In the genomic region with DNA sequence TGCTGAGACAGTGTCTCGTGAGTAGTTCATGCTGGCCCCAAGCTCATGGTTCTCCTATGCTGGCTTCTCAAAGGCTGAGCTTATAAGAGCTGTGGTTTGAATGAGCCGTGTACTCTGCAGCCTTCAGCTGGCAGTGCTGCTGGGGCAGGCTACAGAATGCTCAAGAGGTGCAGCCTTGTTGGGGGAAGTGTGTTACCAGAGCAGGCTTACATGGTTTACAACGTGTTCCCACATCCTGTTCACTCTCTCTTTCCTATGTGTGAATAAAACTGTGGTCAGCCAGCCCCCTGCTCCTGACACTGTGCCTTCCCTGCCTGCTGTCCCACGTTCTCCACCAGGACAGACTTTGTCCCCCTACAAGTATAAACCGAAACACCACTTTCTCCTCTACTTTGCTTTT, we compare ENCODE assay signal across 19 mouse cellular contexts. TPM values are rescaled to one million over a fixed set of nuclear protein-coding genes. Genes with fewer than 3 reads are reported as not detected.
DNase-seq lines count a peak whose midpoint lies in the region; ATAC-seq lines count a peak whose summit lies in the region.
"Had no signal": no experiment of that assay in that cellular context is flagged by ENCODE, and none has a peak within 500 bp of the region (broad histone marks: within the 10 kb centered on the region; RNA-seq: fewer than 3 reads in every experiment).

No protein-coding gene starts in this region.

- peak; percentile 88 for ATAC-seq in CD4-positive, CD25-positive, alpha-beta regulatory T cell, adult 4 months
- peak; percentile 72 to 75 for ATAC-seq in hematopoietic stem cell, adult 5-6 weeks (replicated peaks in 1 of 2; ENCODE audit: insufficient read depth in 1 of 2, low FRiP score in 2 of 2, low TSS enrichment in 1 of 2, low read depth in 1 of 2, poor library complexity in 2 of 2, severe bottlenecking in 2 of 2)
- ATAC-seq in frontal cortex, adult (ENCODE audit: low TSS enrichment) = no peak
- ATAC-seq: forebrain, postnatal 0 days; liver, embryonic 12.5 days had no signal

- peak; percentile 35 to 57 for DNase-seq in thymus, adult 18-20 months
- peak; percentile 59 for DNase-seq in thymus, postnatal 4 days
- DNase-seq in retina, postnatal 1 day = no peak
- no peak for DNase-seq in cerebellum, postnatal 14 days
- DNase-seq: adrenal gland, postnatal 36 days; cerebellum, adult 18-20 months; cerebellum, postnatal 36 days; forebrain, postnatal 0 days; gastrocnemius, adult 2 months; heart, adult 11 months; heart, postnatal 4 days; kidney, adult 2 months; kidney, postnatal 10 days; lung, adult 2 months; spleen, adult 18-20 months had no signal

RNA-seq across cellular contexts. Expression of a gene that starts 5.8 kb away (rescaled TPM):
- 10 to 100 TPM; 23.4 to 24.1 TPM for polyA plus RNA-seq in CD4-positive, CD25-positive, alpha-beta regulatory T cell, adult 4 months (2017; shearing (Covaris generic))
- 48.0 and 59.0 TPM in 2 replicates for total RNA-seq in hematopoietic stem cell, adult 5-6 weeks (2017)

Comparison
In these comparisons a context has a peak if more than half of its experiments do, and no peak if none do; other contexts are left out.
1. DNase-seq: peak in thymus, adult 18-20 months (2 of 2) and thymus, postnatal 4 days (single experiment); none in retina, postnatal 1 day (single experiment) and cerebellum, postnatal 14 days (0 of 2).